Mouse (Mus musculus) duodenum, adult 2 months (tissue): ENCODE results near the gene Ehbp1. TPM values are rescaled to one million over a fixed set of nuclear protein-coding genes. Genes with fewer than 3 reads are reported as not detected.

Experiments used
- polyA plus RNA-seq: library from polyadenylated mRNA; depleted of rRNA; stranded (reverse); fragments of >200 nt; gene quantifications from 2 replicates; pipeline ENCODE4 v1.2.3, GENCODE M21; 2012; ENCODE audit warnings: low replicate concordance; rRNA removed

The Ehbp1 gene
- polyA plus RNA-seq = 0.24 and 0.42 TPM in 2 replicates

DNA sequence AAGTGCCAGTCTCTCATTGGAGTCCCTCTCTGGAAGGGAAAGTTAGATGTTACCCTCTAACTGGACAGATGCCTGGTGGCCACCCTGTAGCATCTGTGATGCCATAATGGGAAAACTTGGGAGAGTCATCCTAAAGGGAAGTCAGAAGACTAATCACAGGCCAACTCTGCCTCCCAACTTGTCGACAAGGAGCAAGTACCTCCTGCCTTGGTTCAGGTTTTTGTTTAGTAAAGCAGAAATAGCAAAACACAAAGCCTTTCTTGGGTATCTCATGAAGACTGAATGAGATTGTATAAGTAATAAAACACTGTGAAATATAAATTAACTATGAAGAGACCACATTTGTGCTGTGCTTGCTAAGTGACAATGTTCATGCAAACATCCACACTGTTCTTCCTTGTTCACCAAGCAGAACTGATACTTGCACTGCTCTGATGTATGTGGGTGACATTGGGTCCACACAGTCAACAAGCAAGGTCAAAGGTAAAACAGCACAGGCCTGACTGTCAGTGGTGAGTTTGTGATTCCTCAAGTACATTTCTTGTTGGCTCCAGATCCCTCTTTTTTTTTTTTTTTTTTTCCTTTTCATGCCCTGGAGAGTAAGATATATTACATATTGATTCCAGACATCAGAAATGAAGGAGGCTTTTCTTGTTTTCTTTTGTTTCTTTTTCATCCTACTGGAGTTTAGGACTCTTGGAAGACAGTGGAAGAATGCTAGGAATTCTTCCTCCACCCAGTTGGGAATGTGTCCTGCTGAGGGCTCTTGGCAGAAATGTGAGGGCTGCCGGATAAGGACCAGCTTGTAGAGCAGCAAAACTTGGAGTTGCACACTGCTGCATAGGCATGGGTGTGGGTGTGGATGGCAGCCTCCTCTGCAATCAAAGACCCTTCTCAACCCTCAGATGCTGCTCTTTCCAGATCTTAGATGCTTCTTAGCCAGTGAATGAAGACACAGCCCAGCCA lies at the start of gene Ehbp1:
Ehbp1 (minus strand) TSS at position 51 of the 966 bp plus-strand sequence.

GRCm38 (mm10) chr11:22002783-22003340 lies 339.2 kb downstream of the Ehbp1 start, which contains the start of gene Otx1:
Gene Otx1 (minus strand): TSS chr11:22002897.

Other genes starting within 250 kb of the Ehbp1 start
- 0.58 and 0.89 TPM in 2 replicates for gene Tmem17, start 169.8 kb upstream of the Ehbp1 start, polyA plus RNA-seq